Mouse (Mus musculus): ENCODE measurements around the gene Rps25.

DNA sequence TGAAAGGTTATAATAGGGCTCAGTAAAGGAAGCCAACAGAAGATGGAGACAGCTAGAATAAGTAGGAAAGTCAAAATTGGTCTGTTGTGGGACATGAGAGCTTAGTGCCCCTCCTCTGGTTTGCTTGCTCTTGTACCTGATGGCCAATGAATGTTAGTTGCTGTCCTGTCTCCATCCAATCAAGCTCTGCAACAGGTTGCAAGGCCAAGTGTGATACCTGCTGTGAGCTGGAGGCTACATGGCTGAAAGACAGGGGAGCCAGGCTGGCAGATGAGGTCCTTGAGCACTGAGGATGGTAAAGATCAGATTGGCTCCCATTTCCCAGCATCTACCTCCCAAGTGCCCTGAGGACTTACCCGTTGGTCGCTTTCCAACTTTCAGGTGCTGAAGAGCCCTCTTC, 5.8 kb downstream of the Rps25 start:
- no peak for TF ChIP-seq POLR2A (IDR thresholded peaks at IDR 0.05; ENCODE audit: borderline replicate concordance, extremely low read depth, low read depth, low read length)
- TF ChIP-seq CTCF (IDR thresholded peaks at IDR 0.05; ENCODE audit: insufficient read depth, low read length), result no peak
